17 mouse cellular contexts compared by ENCODE assay signal in the genomic region with DNA sequence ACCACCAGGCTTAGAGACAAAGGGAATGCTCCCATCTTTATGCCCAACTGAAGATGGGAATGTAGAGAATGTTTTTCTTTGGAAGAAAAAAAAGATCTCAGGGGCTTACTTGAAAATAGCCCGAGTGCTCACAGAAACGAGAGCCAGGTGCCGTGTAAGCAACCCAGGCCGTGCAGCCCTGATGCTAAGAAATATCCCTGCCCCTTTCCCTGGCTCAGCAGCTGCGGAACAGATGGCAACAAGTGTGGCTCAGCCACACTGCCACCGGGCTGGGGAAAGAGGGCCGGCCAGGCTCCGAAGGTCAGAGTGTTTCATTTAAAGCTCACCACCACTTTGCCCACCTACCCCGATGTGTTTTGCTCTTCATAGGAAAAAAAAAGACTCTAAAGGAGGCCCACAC.
DNase-seq lines count a peak whose midpoint lies in the region; ATAC-seq and TF ChIP-seq lines count a peak whose summit lies in the region.
"Had no signal": no experiment of that assay in that cellular context is flagged by ENCODE, and none has a peak within 500 bp of the region (broad histone marks: within the 10 kb centered on the region; RNA-seq: fewer than 3 reads in every experiment).

No protein-coding gene starts in this region.

- DNase-seq in gastrocnemius, postnatal 14 days = peak; percentile 31
- no peak for DNase-seq in gastrocnemius, adult 2 months
- peak; percentile 10 for DNase-seq in midbrain, postnatal 0 days (ENCODE audit: low spot score)
- DNase-seq in cerebellum, adult 11 months = no peak
- DNase-seq in left cerebral cortex, adult 2 months (ENCODE audit: extremely low spot score in 1 of 2, low spot score in 2 of 2) = no peak
- DNase-seq: adrenal gland, postnatal 25 days; cerebellum, adult 18-20 months; heart, postnatal 36 days; layer of hippocampus, adult 9-11 months; liver, embryonic 13.5 days; spleen, adult 18-20 months had no signal

- H3K4me2 ChIP-seq in midbrain, postnatal 0 days (ENCODE audit: low read depth, low read length, poor library complexity, severe bottlenecking) = no peak overlapping the region
- H3K4me2 ChIP-seq in midbrain, embryonic 15.5 days = no peak overlapping the region
- 0 out of 2 replicates have a peak overlapping the region, but pooled peaks have one; percentile 5 for H3K4me2 ChIP-seq in embryonic facial prominence, embryonic 12.5 days (replicated peaks)
- no peak overlapping the region for H3K4me2 ChIP-seq in myocyte (ENCODE audit: low read depth)
- H3K4me2 ChIP-seq: liver, embryonic 13.5 days had no signal

- no peak overlapping the region for H3K4me3 ChIP-seq in gastrocnemius, adult 2 months
- no peak overlapping the region for H3K4me3 ChIP-seq in midbrain, postnatal 0 days (ENCODE audit: low read depth, low read length)
- no peak overlapping the region for H3K4me3 ChIP-seq in midbrain, embryonic 15.5 days
- H3K4me3 ChIP-seq in embryonic facial prominence, embryonic 12.5 days = no peak overlapping the region
- no peak overlapping the region for H3K4me3 ChIP-seq in myocyte
- no peak overlapping the region for H3K4me3 ChIP-seq in left cerebral cortex, adult 2 months
- H3K4me3 ChIP-seq: erythroblast, embryonic 14.5 days; liver, embryonic 13.5 days; megakaryocyte, embryonic 14.5 days had no signal

- no peak overlapping the region for H3ac ChIP-seq in myocyte (ENCODE audit: control insufficient read depth, insufficient read length)

- H3K36me3 ChIP-seq in midbrain, postnatal 0 days (ENCODE audit: insufficient read depth, low read length) = no peaks in the 10 kb centered on the region
- H3K36me3 ChIP-seq in midbrain, embryonic 15.5 days (replicated peaks) = no peaks in the 10 kb centered on the region
- H3K36me3 ChIP-seq in embryonic facial prominence, embryonic 12.5 days = no peaks in the 10 kb centered on the region
- no peaks in the 10 kb centered on the region for H3K36me3 ChIP-seq in myocyte (ENCODE audit: control insufficient read depth, insufficient read depth)
- H3K36me3 ChIP-seq: liver, embryonic 13.5 days had no signal

- ATAC-seq in midbrain, postnatal 0 days (ENCODE audit: low FRiP score) = no peak
- ATAC-seq in midbrain, embryonic 15.5 days (replicated peaks) = no peak
- ATAC-seq in embryonic facial prominence, embryonic 12.5 days (ENCODE audit: insufficient number of reproducible peaks, insufficient read depth, low FRiP score, low TSS enrichment) = no peak
- ATAC-seq: Patski had no signal

- no peak for TF ChIP-seq POLR2A in myocyte (IDR thresholded peaks at IDR 0.05; ENCODE audit: insufficient read length, low read depth)

- peaks cover 3% of the 10 kb centered on the region; the same call in 1 of the 2 replicates for H3K4me1 ChIP-seq in midbrain, postnatal 0 days (ENCODE audit: insufficient read depth, low read length)
- H3K4me1 ChIP-seq in midbrain, embryonic 15.5 days = no peaks in the 10 kb centered on the region
- H3K4me1 ChIP-seq in embryonic facial prominence, embryonic 12.5 days = peaks cover 8% of the 10 kb centered on the region; the same call in 1 of the 2 replicates
- H3K4me1 ChIP-seq: liver, embryonic 13.5 days had no signal

- intact Hi-C loops in gastrocnemius, postnatal 14 days (cut with DNase I; ENCODE audit: low total_unique reads) = no loop called here
- intact Hi-C loops in gastrocnemius, adult 2 months (cut with DNase I) = no loop called here
- intact Hi-C loops in left cerebral cortex, adult 2 months (cut with DNase I) = no loop called here

- H3K27me3 ChIP-seq in midbrain, postnatal 0 days (ENCODE audit: insufficient read depth, low read length) = no peaks in the 10 kb centered on the region
- H3K27me3 ChIP-seq in midbrain, embryonic 15.5 days (replicated peaks) = no peaks in the 10 kb centered on the region
- H3K27me3 ChIP-seq in embryonic facial prominence, embryonic 12.5 days = no peaks in the 10 kb centered on the region
- no peaks in the 10 kb centered on the region for H3K27me3 ChIP-seq in myocyte (ENCODE audit: control insufficient read depth, insufficient read depth, insufficient read length)
- H3K27me3 ChIP-seq: liver, embryonic 13.5 days; megakaryocyte, embryonic 14.5 days; Patski had no signal

- WGBS in midbrain, postnatal 0 days = 68% methylated on average over 9 of the region's 9 CpGs
- 61% methylated on average over 9 of the region's 9 CpGs for WGBS in midbrain, embryonic 15.5 days
- WGBS in embryonic facial prominence, embryonic 12.5 days = 14% methylated on average over 9 of the region's 9 CpGs

- no peaks in the 10 kb centered on the region for H3K9me3 ChIP-seq in midbrain, postnatal 0 days (ENCODE audit: low read length)
- no peaks in the 10 kb centered on the region for H3K9me3 ChIP-seq in midbrain, embryonic 15.5 days
- H3K9me3 ChIP-seq in embryonic facial prominence, embryonic 12.5 days = no peaks in the 10 kb centered on the region
- H3K9me3 ChIP-seq: liver, embryonic 13.5 days; megakaryocyte, embryonic 14.5 days had no signal

- H3K27ac ChIP-seq in gastrocnemius, adult 2 months = no peak overlapping the region
- no peak overlapping the region for H3K27ac ChIP-seq in midbrain, postnatal 0 days (ENCODE audit: low read depth, low read length)
- H3K27ac ChIP-seq in midbrain, embryonic 15.5 days = no peak overlapping the region
- peak overlapping the region; percentile 69 for H3K27ac ChIP-seq in embryonic facial prominence, embryonic 12.5 days
- no peak overlapping the region for H3K27ac ChIP-seq in left cerebral cortex, adult 2 months
- H3K27ac ChIP-seq: liver, embryonic 13.5 days had no signal

- no peak overlapping the region for H3K9ac ChIP-seq in midbrain, postnatal 0 days (replicated peaks; ENCODE audit: low read length, poor library complexity, severe bottlenecking)
- H3K9ac ChIP-seq in midbrain, embryonic 15.5 days = no peak overlapping the region
- H3K9ac ChIP-seq in embryonic facial prominence, embryonic 12.5 days = no peak overlapping the region
- H3K9ac ChIP-seq: liver, embryonic 13.5 days had no signal

- TF ChIP-seq CTCF in gastrocnemius, adult 2 months (IDR thresholded peaks at IDR 0.05) = no peak
- no peak for TF ChIP-seq CTCF in midbrain, postnatal 0 days (IDR thresholded peaks at IDR 0.05)
- TF ChIP-seq CTCF in left cerebral cortex, adult 2 months (IDR thresholded peaks at IDR 0.05) = no peak

- H3K79me2 ChIP-seq in myocyte (ENCODE audit: control insufficient read depth, insufficient read depth) = no peaks in the 10 kb centered on the region

TF ChIP-seq in myocyte, 11 proteins besides CTCF, POLR2A, EP300 and RAD21:
- no peak for TF ChIP-seq POLR2AphosphoS2 (IDR thresholded peaks at IDR 0.05; ENCODE audit: insufficient read length, low read depth)
- TF ChIP-seq MYOG (IDR thresholded peaks at IDR 0.05; ENCODE audit: control insufficient read depth in 1 of 3, insufficient read depth in 1 of 3, insufficient read length in 2 of 3, low read depth in 2 of 3) = peak; percentile 44 to 95 (median 84)
- no peak for TF ChIP-seq SRF (IDR thresholded peaks at IDR 0.05; ENCODE audit: control insufficient read depth, insufficient read length, low read depth)
- peak; percentile 67 for TF ChIP-seq TCF12 (IDR thresholded peaks at IDR 0.05; ENCODE audit: insufficient read depth, poor library complexity, severe bottlenecking)
- TF ChIP-seq REST (IDR thresholded peaks at IDR 0.05; ENCODE audit: insufficient read depth, insufficient read length) = no peak
- no peak for TF ChIP-seq CEBPB (IDR thresholded peaks at IDR 0.05; ENCODE audit: insufficient read depth, poor library complexity, severe bottlenecking)
- TF ChIP-seq USF1 (IDR thresholded peaks at IDR 0.05; ENCODE audit: low read depth) = no peak
- TF ChIP-seq TCF3 (IDR thresholded peaks at IDR 0.05; ENCODE audit: insufficient read length, low read depth) = peak; percentile 81
- no peak for TF ChIP-seq MAX (IDR thresholded peaks at IDR 0.05; ENCODE audit: low read depth)
- no peak for TF ChIP-seq E2F4 (IDR thresholded peaks at IDR 0.05; ENCODE audit: insufficient read depth)
- TF ChIP-seq MYOD1 (IDR thresholded peaks at IDR 0.05; ENCODE audit: control insufficient read depth in 1 of 3, insufficient read length in 2 of 3, low read depth in 2 of 3) = peak; percentile 4 to 87 (median 87)

Comparison
In these comparisons a context has a peak if more than half of its experiments do, and no peak if none do; other contexts are left out.
1. DNase-seq: peak in gastrocnemius, postnatal 14 days (single experiment) and midbrain, postnatal 0 days (single experiment); none in gastrocnemius, adult 2 months (single experiment), cerebellum, adult 11 months (single experiment) and left cerebral cortex, adult 2 months (0 of 2).